Mouse (Mus musculus) MN1 (cell line): ENCODE data around the gene Klk8.

Experiments used
- DNase-seq: peaks from one replicate; pipeline ENCODE4 v3.0.0-alpha.2; 2016; ENCODE audit warnings: low spot score

Klk8 gene

GRCm38 (mm10) chr7:43791591-43791990 is 5.8 kb upstream of the Klk8 start, which contains the start of gene Klk9:
Gene Klk9, plus strand, starts transcription at chr7:43791891.
- no peak for DNase-seq

DNA sequence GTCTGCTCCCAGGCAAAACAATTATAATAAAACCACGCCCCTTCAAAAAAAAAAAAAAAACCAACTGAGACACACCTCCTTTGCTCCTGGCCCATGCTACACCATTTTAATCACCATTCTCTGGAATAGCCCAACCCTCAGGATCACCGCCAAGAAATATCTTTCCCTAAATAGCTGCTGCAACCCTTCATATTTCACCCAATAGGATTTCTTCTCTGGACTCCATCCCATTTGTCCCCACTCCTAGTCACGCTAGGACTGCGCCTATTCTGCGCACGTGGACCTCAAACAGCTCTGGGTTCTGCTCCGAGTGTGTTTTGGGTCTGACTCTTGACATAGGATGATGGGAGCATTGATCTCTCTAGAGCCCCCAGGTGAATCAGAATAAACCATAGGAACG is 1.0 kb upstream of the Klk8 start:
- no peak for DNase-seq

GRCm38 (mm10) chr7:43797844-43798462 is 576 bp downstream of the Klk8 start:
- DNase-seq, result no peak

DNA sequence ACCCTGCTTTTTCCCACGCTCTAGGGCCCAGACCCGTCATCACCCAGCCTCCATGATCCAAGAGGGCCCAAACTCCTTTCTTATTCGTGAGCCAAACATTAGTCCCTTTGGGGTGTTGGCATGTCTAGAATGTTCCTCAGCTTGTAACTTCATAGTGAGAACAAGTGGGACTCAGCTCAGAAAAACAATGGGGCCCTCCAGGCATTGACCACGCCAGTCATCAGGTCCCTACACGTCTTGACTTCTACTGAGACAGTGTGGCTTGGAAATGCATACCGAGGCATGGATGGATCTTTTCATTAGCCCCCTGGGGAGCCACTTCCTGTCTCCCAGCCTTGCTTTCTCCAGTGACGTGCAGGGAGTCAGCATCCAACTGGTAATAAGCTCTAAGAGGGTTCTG is 2.5 kb downstream of the Klk8 start:
- DNase-seq, result no peak

- DNase-seq, result no peak
Observed at GRCm38 (mm10) chr7:43810994-43811393, 13.6 kb downstream of the Klk8 start, which contains the start of gene Klk7. Gene Klk7, plus strand, starts transcription at chr7:43811294.

DNA sequence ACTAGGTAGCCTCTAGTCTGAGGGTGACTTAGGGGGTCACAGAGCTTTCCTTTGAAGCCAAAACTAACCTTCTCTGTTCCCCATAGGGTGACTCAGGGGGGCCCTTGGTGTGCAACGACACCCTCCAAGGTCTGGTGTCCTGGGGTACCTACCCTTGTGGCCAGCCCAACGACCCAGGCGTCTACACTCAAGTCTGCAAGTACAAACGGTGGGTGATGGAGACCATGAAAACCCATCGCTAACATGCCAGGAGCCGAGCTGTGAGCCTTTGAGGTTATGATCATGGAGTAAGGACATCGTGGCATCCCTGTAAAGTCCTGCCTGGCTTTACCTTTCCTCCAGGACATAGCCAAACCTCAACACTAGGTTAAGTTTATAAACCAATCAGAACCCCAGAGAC is 17.8 kb downstream of the Klk8 start:
- DNase-seq, result no peak

- no peak for DNase-seq
Observed at GRCm38 (mm10) chr7:43816746-43817145, 19.4 kb downstream of the Klk8 start.

GRCm38 (mm10) chr7:43821581-43821980 is 24.2 kb downstream of the Klk8 start:
- DNase-seq, result no peak

DNA sequence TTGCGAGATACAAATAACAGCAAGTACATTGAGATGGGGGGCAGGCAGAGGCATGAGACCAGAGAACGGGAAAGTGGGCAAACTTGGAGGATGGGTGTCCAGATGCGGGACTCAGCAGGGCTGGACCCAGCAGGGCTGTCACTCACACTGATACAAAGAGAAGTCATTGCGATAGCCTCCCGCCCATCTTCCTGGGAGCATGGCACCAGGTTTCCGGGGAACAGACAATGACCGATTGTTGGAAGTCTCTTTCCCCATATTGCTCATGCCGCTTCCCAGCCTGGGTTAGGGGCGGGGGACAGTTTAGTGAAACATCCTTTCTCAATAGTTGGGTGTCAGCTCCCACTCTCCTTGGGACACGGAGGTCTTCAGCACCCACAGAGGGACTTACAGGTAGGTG is 26.8 kb downstream of the Klk8 start, which contains the start of gene Klk6:
Klk6 (plus strand) TSS at position 301 of the 400 bp plus-strand sequence.
- no peak for DNase-seq

DNA sequence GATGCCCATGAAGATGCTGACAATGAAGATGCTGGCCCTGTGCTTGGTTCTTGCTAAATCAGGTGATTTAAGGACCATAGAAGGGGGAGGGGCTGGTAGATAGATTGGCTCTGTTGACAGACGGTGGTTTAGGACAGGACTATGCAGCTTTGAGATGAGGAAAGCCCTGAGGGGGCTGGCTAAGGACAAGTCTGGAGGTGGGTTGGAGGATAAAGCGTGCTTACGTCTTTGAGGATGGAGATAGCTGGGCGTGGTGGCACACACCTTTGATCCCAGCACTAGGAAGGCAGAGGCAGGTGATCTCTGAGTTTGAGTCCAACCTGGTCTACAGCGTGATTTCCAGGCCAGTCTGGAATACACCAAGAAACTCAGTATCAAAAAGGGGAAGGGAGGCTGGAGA is 28.7 kb downstream of the Klk8 start:
- no peak for DNase-seq

DNA sequence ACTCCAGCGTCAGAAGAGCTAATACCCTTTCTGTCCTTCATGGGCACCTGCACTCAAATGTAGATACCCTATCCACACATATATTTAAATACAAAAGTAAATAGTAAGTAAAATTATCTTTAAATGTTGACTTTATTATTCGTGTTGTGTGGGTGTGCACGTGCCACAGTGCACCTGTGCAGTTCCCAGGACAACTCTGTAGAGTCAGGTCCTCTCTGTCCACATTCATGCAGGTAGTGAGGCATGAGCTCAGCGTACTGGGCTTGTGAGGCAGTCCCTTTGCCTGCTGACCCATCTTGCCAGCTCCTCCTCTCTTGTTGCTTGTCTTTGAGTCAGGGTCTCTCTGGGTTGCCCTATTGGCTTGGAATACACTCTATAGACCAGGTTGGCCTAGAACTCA is 30.3 kb downstream of the Klk8 start:
- DNase-seq, result no peak

DNA sequence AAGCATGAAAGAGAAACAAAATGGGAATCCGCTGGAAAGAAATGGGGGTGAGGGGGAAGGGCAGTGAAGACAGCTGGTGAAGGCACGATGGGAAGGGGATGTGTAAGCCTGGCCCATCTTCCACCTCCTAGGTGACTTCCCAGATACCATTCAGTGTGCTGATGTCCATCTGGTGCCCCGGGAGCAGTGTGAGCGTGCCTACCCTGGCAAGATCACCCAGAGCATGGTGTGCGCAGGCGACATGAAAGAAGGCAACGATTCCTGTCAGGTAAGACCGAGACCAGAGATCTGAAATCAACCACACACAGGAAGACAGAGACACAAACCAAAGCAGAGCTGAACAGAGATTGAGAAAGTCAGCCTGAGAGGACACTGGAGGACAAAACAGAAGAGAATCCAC is 31.6 kb downstream of the Klk8 start:
- DNase-seq, result no peak

DNA sequence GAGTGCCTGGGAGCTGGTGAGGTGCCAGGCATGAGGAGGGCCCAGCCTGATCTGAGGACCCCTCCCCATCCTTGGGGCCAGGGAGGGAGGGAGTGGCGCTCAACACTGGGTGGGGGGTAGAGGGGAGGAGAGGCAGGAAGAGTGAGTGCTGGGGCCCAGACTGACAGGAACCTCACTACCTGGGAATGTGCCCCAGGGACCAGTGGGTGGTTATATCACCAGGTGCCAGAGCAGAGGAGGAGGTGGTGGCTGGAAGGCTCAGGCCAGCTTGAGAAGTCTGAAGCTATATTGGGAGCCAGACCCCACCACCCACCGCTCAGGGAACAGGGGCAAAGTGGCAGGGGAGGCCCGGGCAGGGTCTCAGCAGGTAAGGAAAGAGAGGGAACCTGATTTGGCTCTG is 44.3 kb downstream of the Klk8 start, which contains the start of gene Klk5:
Klk5 (plus strand) TSS at position 271 of the 400 bp plus-strand sequence.
- no peak for DNase-seq

DNA sequence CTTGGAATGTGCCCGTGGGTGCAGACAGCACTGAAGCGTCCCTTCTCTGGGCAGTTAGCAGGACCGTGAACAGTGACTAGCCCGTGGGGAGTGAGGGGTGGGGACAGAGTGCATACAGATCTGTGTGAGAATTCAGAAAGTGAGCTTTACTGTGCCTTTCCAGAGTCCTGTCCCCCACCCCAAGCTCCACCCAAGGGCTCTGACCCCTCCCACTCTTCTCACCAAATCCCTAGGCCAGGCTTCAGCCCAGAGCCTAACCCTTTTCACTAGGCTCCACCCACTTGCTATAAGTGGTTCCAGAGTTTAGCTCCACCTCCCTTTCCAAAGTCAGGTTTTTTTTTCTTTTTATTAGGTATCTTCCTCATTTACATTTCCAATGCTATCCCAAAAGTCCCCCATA is 46.4 kb downstream of the Klk8 start:
- no peak for DNase-seq

- no peak for DNase-seq
Observed at GRCm38 (mm10) chr7:43851616-43852015, 54.2 kb downstream of the Klk8 start.
